Mouse (Mus musculus): ENCODE results near the gene Nhsl2. TPM values are rescaled to one million over a fixed set of nuclear protein-coding genes. Genes with fewer than 3 reads are reported as not detected.
"Not testable (repeated sequence)": the region's sequence is repeated elsewhere in the genome, so short reads cannot be mapped to it uniquely, and the experiment has no call there.

Gene Nhsl2
- total RNA-seq, 1 experiment from 2014 or later: 6.2 TPM

DNA sequence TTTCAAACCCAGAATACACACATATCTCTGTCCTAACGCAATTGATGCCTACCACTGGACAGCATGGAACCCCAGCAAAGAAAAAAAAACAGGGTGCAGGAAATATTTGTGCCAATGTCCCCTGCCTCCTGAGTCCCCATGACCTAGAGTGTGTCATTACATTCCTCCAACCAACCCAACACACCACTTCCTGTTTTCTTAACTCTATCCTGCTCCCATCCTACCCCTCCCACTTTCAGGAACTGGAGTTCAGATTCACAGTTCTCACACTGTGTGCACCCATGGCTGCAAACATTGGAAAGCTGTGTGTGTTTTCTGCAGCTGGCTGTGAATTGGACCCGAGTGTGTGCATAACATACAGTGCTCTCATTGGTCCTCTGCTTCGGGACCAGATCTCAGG is 241.4 kb downstream of the Nhsl2 start:
- DNase-seq: no peak

GRCm38 (mm10) chrX:102094381-102094904 is 245.3 kb downstream of the Nhsl2 start:
- no peak for DNase-seq

GRCm38 (mm10) chrX:102101886-102102285 is 252.7 kb downstream of the Nhsl2 start:
- no peak for DNase-seq

DNA sequence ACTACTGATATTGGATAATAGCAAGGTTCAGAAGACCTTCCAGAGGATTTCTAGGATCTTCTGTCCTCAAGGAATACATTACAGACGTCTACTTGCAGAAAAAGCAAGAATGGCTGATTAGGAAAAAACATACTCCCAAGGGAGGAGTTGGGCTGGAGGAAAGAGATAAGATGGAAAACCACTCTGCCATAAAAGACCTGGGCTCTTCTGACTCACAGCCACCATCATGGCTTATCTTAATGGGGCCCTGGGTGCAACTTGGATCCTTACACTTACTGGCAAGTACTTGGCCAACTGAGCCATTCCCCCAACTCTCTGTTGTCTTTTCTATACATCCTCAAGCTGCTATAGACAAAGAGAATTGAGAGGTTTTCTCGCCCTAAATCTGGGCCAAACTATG is 254.6 kb downstream of the Nhsl2 start:
- DNase-seq: not testable (repeated sequence)

- not testable (repeated sequence) for DNase-seq
Observed at GRCm38 (mm10) chrX:102109349-102109748, 260.2 kb downstream of the Nhsl2 start.

DNA sequence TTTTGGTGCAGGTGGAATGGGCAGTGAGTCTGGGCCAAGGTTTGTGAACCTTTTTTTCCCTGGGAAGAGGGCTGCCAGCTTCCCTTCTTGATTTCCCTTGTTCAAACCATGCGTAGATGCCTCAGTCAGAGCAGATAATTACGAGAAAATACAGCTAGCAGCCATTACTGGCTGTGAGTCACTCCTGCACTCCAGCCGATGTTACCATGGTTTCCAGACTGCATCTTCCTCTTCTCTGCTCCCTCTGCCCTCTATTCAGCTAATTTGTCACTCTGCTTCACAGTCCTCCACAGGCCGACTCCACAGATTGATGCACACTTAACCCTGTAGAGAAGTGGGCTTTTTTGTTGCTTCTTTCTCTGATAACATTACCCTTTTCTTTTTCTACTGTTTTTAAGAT is 266.5 kb downstream of the Nhsl2 start:
- DNase-seq: no peak

- DNase-seq: peak; percentile 90
Observed at GRCm38 (mm10) chrX:102119042-102119864, 270.1 kb downstream of the Nhsl2 start, which contains the start of gene Pin4. Pin4 (plus strand) TSS chrX:102119447.

- DNase-seq: no peak
Observed at GRCm38 (mm10) chrX:102121321-102121720, 272.1 kb downstream of the Nhsl2 start.

- DNase-seq: no peak
Observed at GRCm38 (mm10) chrX:102141157-102141556, 292.0 kb downstream of the Nhsl2 start.

Small RNA genes within 50 kb of the gene (microRNA-seq; reads per million reads assigned to microRNA genes)
- 0 reads per million in 2 experiments for gene Gm27843

Other genes with a start within 250 kb of the Nhsl2 start
- 261 and 328 TPM in 2 replicates for gene Ogt, start 209.3 kb upstream of the Nhsl2 start, total RNA-seq (2021)
- gene Cxcr3, start 115.1 kb upstream of the Nhsl2 start, total RNA-seq (2021): not detected in 2 replicates
- gene Gm4779, start 55.0 kb upstream of the Nhsl2 start, total RNA-seq (2021): not detected in 2 replicates
- gene 8030474K03Rik, start 54.7 kb upstream of the Nhsl2 start, total RNA-seq (2021): not detected in 2 replicates
- gene Rtl5, start 221.9 kb downstream of the Nhsl2 start, total RNA-seq (2021): 6.1 and 8.9 TPM in 2 replicates